Mouse (Mus musculus) limb, embryonic 14.5 days (tissue): ENCODE results near the gene Zfp212. TPM values are rescaled to one million over a fixed set of nuclear protein-coding genes. Genes with fewer than 3 reads are reported as not detected.
"Not testable (repeated sequence)": the region's sequence is repeated elsewhere in the genome, so short reads cannot be mapped to it uniquely, and the experiment has no call there.

Experiments used
- ATAC-seq: fragments of 200-750 bp; cut with Nextera tagmentation; 2 replicates; pipeline ENCODE4 v1.8.0; 2017; ENCODE audit warnings: low read depth, moderate number of reproducible peaks, moderate TSS enrichment; ENCODE audit not compliant: low FRiP score
- DNase-seq: peaks from one replicate; pipeline ENCODE4 v3.0.0-alpha.2; 2015; ENCODE audit warnings: low spot score
- H3K27ac ChIP-seq: fragments of 300-500 bp; sonication (generic); replicated peaks from 2 replicates; pipeline ENCODE4 v1.5.1; 2014; ENCODE audit warnings: low read depth, mild to moderate bottlenecking, low read length, moderate library complexity, mixed read lengths
- H3K27me3 ChIP-seq: fragments of 300-500 bp; sonication (generic); 2 replicates; pipeline ENCODE4 v1.6.1; 2014; ENCODE audit warnings: low read length, mixed read lengths; ENCODE audit not compliant: control insufficient read depth, insufficient read depth
- H3K36me3 ChIP-seq: fragments of 300-500 bp; sonication (generic); 2 replicates; pipeline ENCODE4 v1.6.1; 2014; ENCODE audit warnings: mild to moderate bottlenecking, low read length, moderate library complexity, mixed read lengths; ENCODE audit not compliant: control insufficient read depth, insufficient read depth
- H3K4me1 ChIP-seq: fragments of 300-500 bp; sonication (generic); 2 replicates; pipeline ENCODE4 v1.6.1; 2014; ENCODE audit warnings: antibody characterized with exemption, low read length, mixed read lengths; ENCODE audit not compliant: control insufficient read depth, insufficient read depth
- H3K4me2 ChIP-seq: fragments of 300-500 bp; sonication (generic); replicated peaks from 2 replicates; pipeline ENCODE4 v1.6.1; 2014; ENCODE audit warnings: low read depth, mild to moderate bottlenecking, low read length, moderate library complexity; ENCODE audit not compliant: severe bottlenecking
- H3K4me3 ChIP-seq: fragments of 300-500 bp; sonication (generic); replicated peaks from 2 replicates; pipeline ENCODE4 v1.5.1; 2014; ENCODE audit warnings: low read length
- H3K9ac ChIP-seq: fragments of 300-500 bp; sonication (generic); 2 replicates; pipeline ENCODE4 v1.6.1; 2014; ENCODE audit warnings: mild to moderate bottlenecking, low read depth, low read length, moderate library complexity; ENCODE audit not compliant: severe bottlenecking
- H3K9me3 ChIP-seq: fragments of 300-500 bp; sonication (generic); 2 replicates; pipeline ENCODE4 v1.6.1; 2016; ENCODE audit warnings: low read length; ENCODE audit not compliant: control insufficient read depth
- POLR2A ChIP-seq: fragments of 200-500 bp; IDR thresholded peaks from 2 replicates; pipeline ENCODE4 v1.8.0; 2012; ENCODE audit warnings: inconsistent platforms, mild to moderate bottlenecking, moderate library complexity, borderline replicate concordance; ENCODE audit not compliant: insufficient read depth, insufficient read length; ENCODE audit errors: extremely low read depth
- WGBS: fragments of 180-500 bp; shearing (Covaris S2); extraction: QIAGEN DNeasy Blood & Tissue Kit; methylation state at CpG from one replicate; pipeline ENCODE4 v1.1.7; 2014; 5-methylcytosine and 5-hydroxymethylcytosine counted together
- polyA plus RNA-seq, 2 experiments: library from polyadenylated mRNA; depleted of rRNA in 1 of 2; stranded (reverse) in 1 of 2; unstranded in 1 of 2; fragments of >200 nt; fragmentation: Nextera tagmentation in 1 of 2; extraction: Ambion mirVana in 1 of 2; gene quantifications; 2 replicates each; pipeline versions ENCODE4 v1.2.1 to v1.2.3; 2012 to 2014

Zfp212 gene
- polyA plus RNA-seq, 2 experiments, result 14.0 to 21.0 TPM

DNA sequence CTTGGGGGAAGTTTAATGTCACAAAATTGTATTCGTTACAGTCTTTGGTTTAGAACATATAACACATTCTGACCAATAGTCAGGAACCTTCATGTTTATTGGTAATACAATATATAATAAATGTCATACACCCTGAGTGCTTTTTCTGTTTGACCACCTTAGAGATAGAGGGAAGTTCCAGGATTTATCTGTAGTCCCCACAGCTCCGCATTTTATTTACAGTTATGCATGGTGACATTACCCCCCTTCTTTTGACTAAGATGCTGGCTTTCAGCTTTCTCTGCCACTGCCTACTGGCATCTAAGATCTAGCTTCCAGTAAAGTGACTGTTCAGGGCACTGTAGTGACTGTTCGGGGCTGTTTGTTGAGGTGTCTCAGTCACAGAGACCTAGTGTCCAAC is 34.1 kb downstream of the Zfp212 start:
- H3K4me1 ChIP-seq, result peaks cover 9% of the 10 kb centered on the region
- H3K9me3 ChIP-seq, result no peaks in the 10 kb centered on the region
- TF ChIP-seq POLR2A, result no peak
- DNase-seq, result no peak
- no peak overlapping the region for H3K27ac ChIP-seq
- peaks cover 33% of the 10 kb centered on the region for H3K36me3 ChIP-seq
- H3K9ac ChIP-seq, result no peak overlapping the region
- ATAC-seq, result no peak
- H3K4me3 ChIP-seq, result no peak overlapping the region
- H3K27me3 ChIP-seq, result no peaks in the 10 kb centered on the region
- 87% methylated on average over 3 of the region's 3 CpGs for WGBS
- peak overlapping the region; percentile 80 for H3K4me2 ChIP-seq

- H3K36me3 ChIP-seq, result peaks cover 51% of the 10 kb centered on the region
- ATAC-seq (no peak), DNase-seq (no peak)
- H3K4me3 ChIP-seq, result no peak overlapping the region
- no peak overlapping the region for H3K9ac ChIP-seq
- H3K27me3 ChIP-seq, result no peaks in the 10 kb centered on the region
- peaks cover 9% of the 10 kb centered on the region for H3K4me1 ChIP-seq
- H3K4me2 ChIP-seq, result no peak overlapping the region
- no peak for TF ChIP-seq POLR2A
- no peak overlapping the region for H3K27ac ChIP-seq
- H3K9me3 ChIP-seq, result no peaks in the 10 kb centered on the region
Observed at GRCm38 (mm10) chr6:47957816-47958215, 37.5 kb downstream of the Zfp212 start.

DNA sequence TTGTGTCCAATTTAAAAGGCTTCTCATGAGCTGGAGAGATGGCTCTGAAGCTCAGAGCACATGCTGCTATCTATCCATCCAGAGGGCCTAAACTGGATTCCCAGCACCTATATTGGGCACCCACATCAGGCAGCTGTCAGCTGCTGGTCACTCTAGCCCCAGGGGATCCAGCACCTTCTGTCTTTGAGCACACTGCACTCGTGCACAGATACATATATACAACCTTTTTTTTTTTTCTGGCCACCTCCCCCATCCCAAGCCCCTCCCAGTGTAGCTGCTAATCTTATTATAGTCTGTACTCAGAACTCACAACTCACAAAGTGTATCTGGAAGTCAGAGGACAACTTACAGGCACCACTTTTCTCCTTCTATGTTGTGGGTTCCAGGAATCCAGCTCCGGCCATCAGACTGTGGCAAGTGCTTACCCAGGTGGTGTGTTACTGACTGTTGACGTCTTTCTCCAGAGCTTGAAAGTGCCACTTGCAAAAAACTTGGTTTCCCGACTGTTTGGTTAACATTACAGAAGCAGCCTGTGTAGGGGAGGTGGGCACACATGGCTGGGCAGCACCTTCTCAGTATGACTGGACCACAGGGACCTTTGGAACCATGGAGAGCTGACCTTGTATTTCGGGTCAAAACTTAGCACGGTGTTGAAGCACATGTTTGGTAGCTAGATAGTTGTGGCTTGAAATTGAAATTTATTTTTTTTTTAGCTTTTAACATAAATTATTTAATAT is 40.6 kb downstream of the Zfp212 start:
- H3K4me3 ChIP-seq, result no peak overlapping the region
- H3K9me3 ChIP-seq, result no peaks in the 10 kb centered on the region
- no peak for ATAC-seq
- DNase-seq, result no peak
- peaks cover 78% of the 10 kb centered on the region for H3K36me3 ChIP-seq
- H3K4me1 ChIP-seq, result no peaks in the 10 kb centered on the region
- no peak overlapping the region for H3K9ac ChIP-seq
- H3K27me3 ChIP-seq, result no peaks in the 10 kb centered on the region
- no peak overlapping the region for H3K27ac ChIP-seq
- WGBS, result 86% methylated on average over 6 of the region's 6 CpGs
- no peak for TF ChIP-seq POLR2A
- no peak overlapping the region for H3K4me2 ChIP-seq

- Histone ChIP-seq H3K9ac (no peak overlapping the region), H3K36me3 (peaks cover 72% of the 10 kb centered on the region), H3K27me3 (no peaks in the 10 kb centered on the region), H3K4me1 (no peaks in the 10 kb centered on the region), H3K4me3 (no peak overlapping the region), H3K4me2 (no peak overlapping the region), H3K9me3 (no peaks in the 10 kb centered on the region), H3K27ac (no peak overlapping the region)
- ATAC-seq (no peak), DNase-seq (no peak)
- WGBS, result 76% methylated on average over 7 of the region's 7 CpGs
- no peak for TF ChIP-seq POLR2A
Observed at GRCm38 (mm10) chr6:47963051-47963450, 42.8 kb downstream of the Zfp212 start.

DNA sequence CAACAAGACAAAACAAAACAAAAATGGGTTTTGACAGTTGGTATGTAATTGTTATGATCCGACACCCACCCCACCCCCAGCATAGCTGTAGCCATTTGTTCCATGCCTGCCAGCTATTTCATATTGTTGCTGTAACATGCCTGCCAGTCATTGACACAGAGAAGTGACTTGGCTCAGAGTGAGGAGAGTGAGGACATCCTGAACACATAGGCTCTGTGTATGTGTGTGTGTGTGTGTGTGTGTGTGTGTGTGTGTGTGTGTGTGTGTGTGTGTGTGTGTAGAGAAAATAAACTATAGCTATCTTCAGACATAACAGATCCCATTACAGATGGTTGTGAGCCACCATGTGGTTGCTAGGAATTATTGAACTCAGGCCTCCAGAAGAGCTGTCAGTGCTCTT is 47.9 kb downstream of the Zfp212 start:
- not testable (repeated sequence) for H3K9me3 ChIP-seq, H3K27ac ChIP-seq, H3K4me3 ChIP-seq, DNase-seq, H3K4me1 ChIP-seq, H3K4me2 ChIP-seq, H3K9ac ChIP-seq, ATAC-seq, H3K27me3 ChIP-seq
- H3K36me3 ChIP-seq, result peaks cover 30% of the 10 kb centered on the region
- WGBS, result 57% methylated on average over 1 of the region's 1 CpGs

GRCm38 (mm10) chr6:47974599-47974998 is 54.3 kb downstream of the Zfp212 start:
- ATAC-seq, result no peak
- H3K9ac ChIP-seq, result no peak overlapping the region
- H3K4me2 ChIP-seq, result no peak overlapping the region
- no peak overlapping the region for H3K4me3 ChIP-seq
- H3K9me3 ChIP-seq, result no peaks in the 10 kb centered on the region
- WGBS, result 80% methylated on average over 1 of the region's 1 CpGs
- no peak for TF ChIP-seq POLR2A
- H3K36me3 ChIP-seq, result no peaks in the 10 kb centered on the region
- no peak for DNase-seq
- no peaks in the 10 kb centered on the region for H3K4me1 ChIP-seq
- H3K27me3 ChIP-seq, result no peaks in the 10 kb centered on the region
- no peak overlapping the region for H3K27ac ChIP-seq
